Mouse (Mus musculus) cerebellum, adult 9-10 months (tissue): ENCODE measurements around the gene Mgmt.
A peak's percentile ranks its signal among the peaks of the same experiment; 100 is the strongest.

Experiments used
- DNase-seq: peaks from one replicate; pipeline ENCODE4 v3.0.0; 2022

Mgmt gene

GRCm38 (mm10) chr7:137005293-137005692 lies 110.9 kb downstream of the Mgmt start:
- DNase-seq, result no peak

GRCm38 (mm10) chr7:137008321-137008720 lies 113.9 kb downstream of the Mgmt start:
- no peak for DNase-seq

GRCm38 (mm10) chr7:137009732-137010275 lies 115.4 kb downstream of the Mgmt start:
- DNase-seq, result no peak

- no peak for DNase-seq
Measured at GRCm38 (mm10) chr7:137010451-137010850, 116.0 kb downstream of the Mgmt start.

- DNase-seq, result no peak
Measured at GRCm38 (mm10) chr7:137012687-137013086, 118.3 kb downstream of the Mgmt start.

DNA sequence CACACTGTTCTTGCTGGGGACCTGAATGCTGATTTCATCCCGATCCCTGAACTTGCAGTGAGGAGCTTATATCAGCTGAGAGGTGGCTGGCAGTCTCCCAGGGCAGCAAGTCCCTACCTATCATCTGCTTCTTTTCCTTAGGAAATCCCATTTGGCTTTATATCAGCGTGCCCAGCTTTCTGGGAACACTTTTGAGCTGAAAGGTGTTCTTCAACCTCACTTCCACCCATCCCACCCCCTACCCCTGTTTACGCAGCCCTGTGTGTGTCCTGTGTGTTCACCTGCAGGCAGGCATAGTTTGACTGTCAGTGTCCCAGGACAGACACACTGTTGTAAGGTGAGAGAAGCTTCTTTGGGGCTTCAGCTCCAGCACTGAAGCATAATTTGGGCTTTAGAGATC lies 119.0 kb downstream of the Mgmt start:
- DNase-seq, result no peak

- no peak for DNase-seq
Measured at GRCm38 (mm10) chr7:137018614-137019013, 124.2 kb downstream of the Mgmt start.

GRCm38 (mm10) chr7:137020195-137020594 lies 125.8 kb downstream of the Mgmt start:
- no peak for DNase-seq

- DNase-seq, result no peak
Measured at GRCm38 (mm10) chr7:137030789-137031188, 136.4 kb downstream of the Mgmt start.

DNA sequence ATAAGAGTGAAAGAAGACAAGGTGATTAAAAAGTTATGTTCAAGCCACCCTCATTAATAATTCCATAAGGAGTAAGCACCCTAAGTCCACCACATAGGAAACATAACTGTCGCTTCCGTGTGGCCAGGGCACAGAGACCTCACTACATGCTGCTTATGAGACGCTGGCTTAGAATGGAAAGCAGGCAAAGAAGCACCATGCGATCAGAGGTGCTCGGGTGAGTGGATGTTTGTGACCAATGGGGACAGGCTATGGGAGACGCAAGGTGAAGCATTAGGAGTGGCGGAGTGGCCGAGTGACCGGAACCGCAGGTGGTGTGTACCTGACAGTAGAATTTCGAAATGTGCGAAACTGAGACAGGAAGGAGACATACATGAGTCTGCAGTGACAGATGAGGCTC lies 138.8 kb downstream of the Mgmt start:
- DNase-seq, result no peak

GRCm38 (mm10) chr7:137034986-137035385 lies 140.6 kb downstream of the Mgmt start:
- DNase-seq, result no peak

GRCm38 (mm10) chr7:137035916-137036315 lies 141.5 kb downstream of the Mgmt start:
- no peak for DNase-seq

GRCm38 (mm10) chr7:137037471-137037870 lies 143.1 kb downstream of the Mgmt start:
- no peak for DNase-seq

- no peak for DNase-seq
Measured at GRCm38 (mm10) chr7:137037872-137038271, 143.5 kb downstream of the Mgmt start.

DNA sequence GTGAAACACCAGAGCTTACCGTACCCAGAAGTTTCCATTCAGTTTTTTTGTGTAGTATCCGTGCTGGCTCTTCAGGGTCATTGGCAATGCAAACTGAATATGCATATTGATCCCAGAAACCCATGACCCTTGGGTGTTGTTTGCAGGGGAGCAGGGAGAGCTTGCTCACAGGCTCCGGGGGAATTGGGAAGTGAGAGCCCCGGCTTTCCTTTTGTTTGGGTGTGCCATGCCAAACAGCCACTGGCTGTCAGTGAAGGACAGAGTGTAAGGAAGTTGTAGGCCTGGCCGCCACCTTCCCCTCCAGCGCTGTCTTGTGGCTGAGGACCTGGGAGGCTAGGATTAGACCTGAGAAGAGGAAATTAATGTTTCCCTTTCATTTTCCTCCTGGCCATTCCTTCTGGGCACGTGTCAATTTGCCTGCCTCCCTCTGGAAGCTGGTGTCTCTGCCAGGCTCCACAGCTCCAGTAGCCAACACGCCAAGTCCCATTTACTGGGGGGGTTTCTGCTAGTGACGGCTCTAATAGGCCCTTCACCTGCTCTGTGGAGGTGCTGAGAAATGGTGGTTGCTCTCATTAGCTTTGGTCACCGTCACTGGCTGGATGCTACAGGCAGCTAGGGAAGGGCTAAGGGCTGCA lies 144.0 kb downstream of the Mgmt start:
- DNase-seq, result no peak

DNA sequence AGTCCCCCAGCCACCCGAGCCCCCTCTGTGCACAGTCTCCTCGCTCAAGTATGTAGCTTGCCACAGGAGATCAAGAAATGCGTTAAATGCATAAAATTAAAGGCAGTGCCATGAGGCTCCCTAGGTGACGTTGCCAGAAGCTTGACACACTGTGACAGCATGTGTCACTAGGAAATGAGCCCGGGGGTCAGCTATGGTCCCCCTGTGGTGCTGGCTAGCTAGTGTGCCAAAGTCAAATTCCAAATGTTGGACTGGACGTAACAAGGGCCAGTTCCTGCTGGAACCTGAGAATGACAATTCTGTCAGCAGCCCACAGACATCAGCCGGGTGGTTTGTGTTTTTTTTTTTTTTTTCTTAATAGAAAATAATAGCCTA lies 144.5 kb downstream of the Mgmt start:
- peak; percentile 13 for DNase-seq

DNA sequence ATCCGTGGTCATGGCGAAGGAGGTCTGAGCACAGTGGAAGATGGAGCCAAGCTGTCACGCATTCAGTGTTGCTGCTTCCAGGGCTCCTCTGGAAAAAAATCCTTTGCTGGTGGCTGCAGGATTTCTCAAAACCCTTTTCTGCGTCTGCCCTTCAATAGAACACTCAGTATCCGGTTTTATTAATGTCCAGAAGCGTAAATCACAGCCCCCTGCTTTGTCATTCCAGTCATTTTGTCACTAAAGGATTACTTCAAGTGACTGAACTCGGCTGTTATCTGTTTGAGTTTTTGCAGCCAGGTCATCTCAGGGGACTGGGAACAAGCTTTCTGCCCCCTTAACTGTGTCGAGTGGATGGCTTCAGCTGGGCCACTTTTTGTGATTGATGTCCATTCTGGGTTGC lies 146.2 kb downstream of the Mgmt start:
- DNase-seq, result no peak

- no peak for DNase-seq
Measured at GRCm38 (mm10) chr7:137046891-137047290, 152.5 kb downstream of the Mgmt start.

DNA sequence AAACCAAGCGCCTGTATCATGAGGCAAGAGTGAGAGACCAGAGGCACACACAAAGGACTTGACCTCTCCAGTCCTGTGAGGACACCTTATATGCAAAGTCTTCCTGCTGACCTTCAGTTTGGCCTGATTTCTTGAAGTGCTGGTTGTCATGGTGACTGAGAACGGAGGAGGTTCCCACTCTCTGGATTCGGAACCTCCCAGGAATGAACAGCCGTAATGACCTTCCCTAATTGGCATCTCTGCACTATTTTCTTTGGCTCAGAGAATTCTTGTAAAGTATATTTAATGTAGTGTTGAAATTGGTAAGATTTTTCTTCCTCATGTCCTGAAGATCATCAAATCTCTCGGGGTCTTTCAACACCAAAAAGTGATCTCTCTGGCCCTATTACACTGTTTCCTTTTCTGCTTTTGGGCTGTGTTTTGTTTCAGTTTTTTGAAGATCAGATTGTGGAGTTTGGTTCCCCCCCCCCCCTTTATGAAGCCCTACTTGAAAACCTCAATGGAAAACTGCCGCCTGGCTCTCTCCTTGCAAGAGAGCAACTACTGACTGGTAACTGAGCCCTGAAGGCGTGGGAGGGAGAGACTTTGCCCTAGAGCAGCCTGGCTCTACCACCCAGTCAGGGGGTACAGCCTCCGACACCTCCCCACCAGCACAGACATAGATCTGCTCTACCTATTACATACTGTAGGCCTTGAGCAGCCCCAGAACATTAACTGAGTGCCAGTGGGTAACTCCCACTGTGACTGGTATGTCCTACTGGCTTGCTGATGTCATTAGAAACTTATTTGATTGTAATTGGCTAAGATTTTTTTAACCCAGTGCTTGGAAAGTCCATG lies 153.9 kb downstream of the Mgmt start:
- no peak for DNase-seq

DNA sequence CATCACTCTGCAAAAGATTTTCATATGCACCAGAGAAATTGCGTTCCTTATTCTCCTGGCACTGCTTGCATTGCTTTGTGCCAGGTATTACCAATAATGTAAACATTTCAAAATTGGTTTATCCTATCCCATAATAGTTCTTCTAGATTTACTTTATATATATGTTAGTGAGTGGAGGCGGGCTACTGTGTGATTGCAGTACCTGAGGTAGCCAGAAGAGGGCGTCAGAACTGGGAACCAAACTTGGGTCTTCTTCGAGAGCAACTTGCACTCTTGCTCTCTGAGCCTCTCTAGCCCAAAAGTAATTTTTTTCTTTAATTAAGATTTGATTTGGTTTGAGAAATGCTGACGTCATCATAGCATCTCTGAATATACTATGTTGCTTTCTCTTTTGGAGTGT lies 159.9 kb downstream of the Mgmt start:
- DNase-seq, result no peak

DNA sequence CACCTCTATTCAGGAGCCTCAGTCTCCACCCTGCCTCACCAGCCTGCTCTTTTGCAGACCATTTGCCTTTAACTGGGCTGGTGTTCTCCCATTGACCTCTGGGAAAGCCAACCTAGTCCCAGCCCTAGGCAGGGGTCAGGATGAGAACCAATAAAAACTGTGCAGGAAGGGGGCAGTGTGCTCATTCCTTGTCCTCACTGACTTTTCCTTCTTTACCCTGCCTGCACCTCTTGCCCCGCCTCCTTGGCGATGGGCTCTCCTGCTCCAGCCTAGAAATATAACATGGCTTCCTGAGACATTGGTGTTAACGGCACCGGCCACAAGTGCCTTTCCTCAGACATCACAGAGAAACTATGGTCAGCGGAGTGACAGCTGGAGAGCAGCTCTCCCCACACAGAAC lies 161.7 kb downstream of the Mgmt start:
- no peak for DNase-seq

- DNase-seq, result no peak
Measured at GRCm38 (mm10) chr7:137060488-137060887, 166.1 kb downstream of the Mgmt start.

GRCm38 (mm10) chr7:137061109-137061508 lies 166.7 kb downstream of the Mgmt start:
- no peak for DNase-seq

DNA sequence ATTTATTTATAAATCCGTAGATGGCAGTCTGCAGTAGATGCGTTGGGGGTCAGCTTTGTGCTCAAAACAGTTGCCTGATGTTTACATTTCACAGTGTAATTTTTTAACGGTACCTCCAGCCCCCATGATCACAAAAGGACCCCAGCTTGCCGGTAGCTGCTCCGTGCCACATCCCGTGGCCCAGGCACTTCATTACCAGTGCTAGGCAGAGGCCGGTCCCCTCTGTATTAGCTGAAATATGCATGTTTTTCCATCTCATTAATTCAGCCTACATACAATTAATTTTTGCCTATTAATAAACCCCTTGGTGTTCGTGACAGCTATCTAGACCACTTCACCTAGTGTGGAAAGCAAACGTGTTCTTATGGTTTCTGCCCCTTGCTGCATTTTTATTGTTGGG lies 169.8 kb downstream of the Mgmt start:
- DNase-seq, result no peak
